Mouse (Mus musculus): ENCODE data around the gene Znhit3.
A peak's percentile ranks its signal among the peaks of the same experiment; 100 is the strongest.

Znhit3 gene

GRCm38 (mm10) chr11:84916053-84916702, at the start of gene Znhit3:
Gene Znhit3, minus strand, starts transcription at chr11:84916366.
- DNase-seq = peak; percentile 80

GRCm38 (mm10) chr11:84963556-84963955, 47.4 kb upstream of the Znhit3 start:
- no peak for DNase-seq

- DNase-seq = no peak
Observed at GRCm38 (mm10) chr11:84962536-84962935, 46.4 kb upstream of the Znhit3 start.

- no peak for DNase-seq
Observed at GRCm38 (mm10) chr11:84961571-84961970, 45.4 kb upstream of the Znhit3 start.

GRCm38 (mm10) chr11:84960780-84961179, 44.6 kb upstream of the Znhit3 start:
- DNase-seq = no peak

- DNase-seq = no peak
Observed at GRCm38 (mm10) chr11:84960291-84960690, 44.1 kb upstream of the Znhit3 start.

- DNase-seq = no peak
Observed at GRCm38 (mm10) chr11:84959701-84960181, 43.6 kb upstream of the Znhit3 start.

GRCm38 (mm10) chr11:84959181-84959580, 43.0 kb upstream of the Znhit3 start:
- DNase-seq = no peak

- DNase-seq = no peak
Observed at GRCm38 (mm10) chr11:84958271-84958630, 42.1 kb upstream of the Znhit3 start.

- DNase-seq = peak; percentile 56
Observed at GRCm38 (mm10) chr11:84957591-84958270, 41.6 kb upstream of the Znhit3 start, which contains the start of gene Car4. Gene Car4, plus strand, starts transcription at chr11:84957786.

- no peak for DNase-seq
Observed at GRCm38 (mm10) chr11:84957171-84957570, 41.0 kb upstream of the Znhit3 start.

GRCm38 (mm10) chr11:84956400-84956799, 40.2 kb upstream of the Znhit3 start:
- no peak for DNase-seq

GRCm38 (mm10) chr11:84952611-84953010, 36.4 kb upstream of the Znhit3 start:
- DNase-seq = no peak

- no peak for DNase-seq
Observed at GRCm38 (mm10) chr11:84948526-84948925, 32.4 kb upstream of the Znhit3 start.

- no peak for DNase-seq
Observed at GRCm38 (mm10) chr11:84948114-84948513, 31.9 kb upstream of the Znhit3 start.

- DNase-seq = no peak
Observed at GRCm38 (mm10) chr11:84947206-84947605, 31.0 kb upstream of the Znhit3 start.

GRCm38 (mm10) chr11:84945841-84946240, 29.7 kb upstream of the Znhit3 start:
- no peak for DNase-seq

- no peak for DNase-seq
Observed at GRCm38 (mm10) chr11:84944639-84945435, 28.7 kb upstream of the Znhit3 start.

- no peak for DNase-seq
Observed at GRCm38 (mm10) chr11:84943948-84944347, 27.8 kb upstream of the Znhit3 start.

GRCm38 (mm10) chr11:84940140-84940539, 24.0 kb upstream of the Znhit3 start:
- DNase-seq = no peak

- DNase-seq = peak; percentile 55
Observed at GRCm38 (mm10) chr11:84939508-84940053, 23.4 kb upstream of the Znhit3 start.

GRCm38 (mm10) chr11:84932261-84932660, 16.1 kb upstream of the Znhit3 start:
- DNase-seq = no peak

- DNase-seq = no peak
Observed at GRCm38 (mm10) chr11:84920981-84921380, 4.8 kb upstream of the Znhit3 start.
